Mouse (Mus musculus) lung, embryonic 16.5 days (tissue): ENCODE measurements at regions not wholly inside any gene's neighbourhood (a gene's known extent, or its start where the extent isn't known, plus 50 kb on each side); places are given as distances from the start of the nearest gene placed in this dataset.

Source experiments
- ATAC-seq: fragments of 200-750 bp; cut with Nextera tagmentation; 2 replicates; pipeline ENCODE4 v1.8.0; 2017; ENCODE audit warnings: low read depth, mild to moderate bottlenecking, moderate library complexity
- H3K27ac ChIP-seq: fragments of 300-500 bp; sonication (generic); 2 replicates; pipeline ENCODE4 v1.5.1; 2014; ENCODE audit warnings: mild to moderate bottlenecking, control low read depth, low read length
- H3K27me3 ChIP-seq: fragments of 300-500 bp; sonication (generic); 2 replicates; pipeline ENCODE4 v1.6.1; 2014; ENCODE audit warnings: low read depth, low read length, mixed read lengths; ENCODE audit not compliant: control insufficient read depth, insufficient read depth
- H3K36me3 ChIP-seq: fragments of 300-500 bp; sonication (generic); 2 replicates; pipeline ENCODE4 v1.6.1; 2014; ENCODE audit warnings: low read length; ENCODE audit not compliant: control insufficient read depth, insufficient read depth
- H3K4me1 ChIP-seq: fragments of 300-500 bp; sonication (generic); replicated peaks from 2 replicates; pipeline ENCODE4 v1.6.1; 2014; ENCODE audit warnings: low read length, mixed read lengths; ENCODE audit not compliant: control insufficient read depth, insufficient read depth
- H3K4me2 ChIP-seq: fragments of 300-500 bp; sonication (generic); 2 replicates; pipeline ENCODE4 v1.6.1; 2014; ENCODE audit warnings: low read depth, low read length, control low read depth
- H3K4me3 ChIP-seq: fragments of 300-500 bp; sonication (generic); 2 replicates; pipeline ENCODE4 v1.5.1; 2014; ENCODE audit warnings: mild to moderate bottlenecking, low read length, control low read depth
- H3K9ac ChIP-seq: fragments of 300-500 bp; sonication (generic); 2 replicates; pipeline ENCODE4 v1.6.1; 2014; ENCODE audit warnings: low read length, control low read depth
- H3K9me3 ChIP-seq: fragments of 300-500 bp; sonication (generic); 2 replicates; pipeline ENCODE4 v1.6.1; 2016; ENCODE audit warnings: low read length; ENCODE audit not compliant: control insufficient read depth
- WGBS: fragments of 180-500 bp; shearing (Covaris S2); extraction: QIAGEN DNeasy Blood & Tissue Kit; methylation state at CpG from one replicate; pipeline ENCODE4 v1.1.7; 2014; 5-methylcytosine and 5-hydroxymethylcytosine counted together

- H3K36me3 ChIP-seq, result no peaks in the 10 kb centered on the region
- 75% methylated on average over 9 of the region's 9 CpGs for WGBS
- no peak overlapping the region for H3K27ac ChIP-seq
- H3K4me1 ChIP-seq, result no peaks in the 10 kb centered on the region
- no peaks in the 10 kb centered on the region for H3K9me3 ChIP-seq
- H3K4me2 ChIP-seq, result no peak overlapping the region
- H3K27me3 ChIP-seq, result no peaks in the 10 kb centered on the region
- ATAC-seq, result no peak
- H3K4me3 ChIP-seq, result no peak overlapping the region
- no peak overlapping the region for H3K9ac ChIP-seq
Observed at GRCm38 (mm10) chr2:109559088-109560030, 115.1 kb upstream of the Bdnf start.

GRCm38 (mm10) chr2:109562996-109563395 is 111.5 kb upstream of the Bdnf start:
- Histone ChIP-seq H3K27ac (no peak overlapping the region), H3K27me3 (no peaks in the 10 kb centered on the region), H3K4me3 (no peak overlapping the region), H3K9ac (no peak overlapping the region), H3K36me3 (no peaks in the 10 kb centered on the region), H3K9me3 (no peaks in the 10 kb centered on the region), H3K4me2 (no peak overlapping the region), H3K4me1 (no peaks in the 10 kb centered on the region)
- 48% methylated on average over 3 of the region's 3 CpGs for WGBS
- ATAC-seq, result no peak

- Histone ChIP-seq H3K9me3 (no peaks in the 10 kb centered on the region), H3K27me3 (no peaks in the 10 kb centered on the region), H3K4me2 (no peak overlapping the region), H3K36me3 (no peaks in the 10 kb centered on the region), H3K4me1 (no peaks in the 10 kb centered on the region), H3K27ac (no peak overlapping the region), H3K4me3 (no peak overlapping the region), H3K9ac (no peak overlapping the region)
- ATAC-seq, result no peak
Observed at GRCm38 (mm10) chr2:109576946-109577345, 97.6 kb upstream of the Bdnf start.

GRCm38 (mm10) chr2:109578870-109579310 is 95.6 kb upstream of the Bdnf start:
- ATAC-seq, result 0 out of 2 replicates have a peak, but pooled peaks have one; percentile 54
- no peak overlapping the region for H3K4me3 ChIP-seq
- no peak overlapping the region for H3K9ac ChIP-seq
- no peak overlapping the region for H3K27ac ChIP-seq
- H3K4me1 ChIP-seq, result no peaks in the 10 kb centered on the region
- 7% methylated on average over 6 of the region's 6 CpGs for WGBS
- H3K36me3 ChIP-seq, result no peaks in the 10 kb centered on the region
- no peaks in the 10 kb centered on the region for H3K9me3 ChIP-seq
- H3K27me3 ChIP-seq, result no peaks in the 10 kb centered on the region
- 0 out of 2 replicates have a peak overlapping the region, but pooled peaks have one; percentile 1 for H3K4me2 ChIP-seq

- Histone ChIP-seq H3K9me3 (no peaks in the 10 kb centered on the region), H3K9ac (no peak overlapping the region), H3K4me2 (no peak overlapping the region), H3K36me3 (no peaks in the 10 kb centered on the region), H3K27ac (no peak overlapping the region), H3K4me3 (no peak overlapping the region), H3K27me3 (no peaks in the 10 kb centered on the region), H3K4me1 (no peaks in the 10 kb centered on the region)
- no peak for ATAC-seq
- WGBS, result 84% methylated on average over 9 of the region's 9 CpGs
Observed at GRCm38 (mm10) chr2:109618341-109619058, 56.0 kb upstream of the Bdnf start.

GRCm38 (mm10) chr2:109619676-109620075 is 54.8 kb upstream of the Bdnf start:
- H3K4me2 ChIP-seq, result no peak overlapping the region
- no peak overlapping the region for H3K27ac ChIP-seq
- H3K4me3 ChIP-seq, result no peak overlapping the region
- H3K27me3 ChIP-seq, result no peaks in the 10 kb centered on the region
- no peaks in the 10 kb centered on the region for H3K9me3 ChIP-seq
- H3K36me3 ChIP-seq, result no peaks in the 10 kb centered on the region
- no peak overlapping the region for H3K9ac ChIP-seq
- ATAC-seq, result no peak
- no peaks in the 10 kb centered on the region for H3K4me1 ChIP-seq
- 83% methylated on average over 6 of the region's 6 CpGs for WGBS

- Histone ChIP-seq H3K9ac (no peak overlapping the region), H3K4me3 (no peak overlapping the region), H3K27ac (no peak overlapping the region), H3K9me3 (no peaks in the 10 kb centered on the region), H3K4me1 (no peaks in the 10 kb centered on the region), H3K27me3 (no peaks in the 10 kb centered on the region), H3K36me3 (no peaks in the 10 kb centered on the region), H3K4me2 (no peak overlapping the region)
- no peak for ATAC-seq
- 69% methylated on average over 9 of the region's 9 CpGs for WGBS
Observed at GRCm38 (mm10) chr2:109621595-109621994, 52.9 kb upstream of the Bdnf start.
